Mouse (Mus musculus): Measurements from ENCODE around the gene Ext2. TPM values are rescaled to one million over a fixed set of nuclear protein-coding genes. Genes with fewer than 3 reads are reported as not detected.

Ext2 gene
- polyA plus RNA-seq, 1 experiment from 2014 or later, result 68.3 TPM

GRCm38 (mm10) chr2:93729585-93729984 lies 92.8 kb downstream of the Ext2 start:
- Histone ChIP-seq H3K4me3 (no peak overlapping the region), H3K36me3 (peaks cover 21% of the 10 kb centered on the region), H3K4me1 (peaks cover 16% of the 10 kb centered on the region), H3K27ac (replicated peaks) (no peak overlapping the region), H3K9ac (no peak overlapping the region), H3K9me3 (no peaks in the 10 kb centered on the region), H3K27me3 (replicated peaks) (no peaks in the 10 kb centered on the region), H3K4me2 (no peak overlapping the region)
- ATAC-seq (ENCODE audit: extremely low read depth, insufficient number of reproducible peaks, low FRiP score, low TSS enrichment), result no peak
- WGBS, result 46% methylated on average over 11 of the region's 11 CpGs

- H3K9ac ChIP-seq, result no peak overlapping the region
- H3K4me2 ChIP-seq, result no peak overlapping the region
- no peaks in the 10 kb centered on the region for H3K9me3 ChIP-seq
- ATAC-seq (ENCODE audit: extremely low read depth, insufficient number of reproducible peaks, low FRiP score, low TSS enrichment), result no peak
- H3K27me3 ChIP-seq (replicated peaks), result no peaks in the 10 kb centered on the region
- H3K4me3 ChIP-seq, result no peak overlapping the region
- peaks cover 4% of the 10 kb centered on the region; the same call in 1 of the 2 replicates for H3K4me1 ChIP-seq
- H3K27ac ChIP-seq (replicated peaks), result no peak overlapping the region
- peaks cover 8% of the 10 kb centered on the region for H3K36me3 ChIP-seq
- WGBS, result 83% methylated on average over 2 of the region's 2 CpGs
These were observed 99.1 kb downstream of the Ext2 start for GRCm38 (mm10) chr2:93723138-93723744.

GRCm38 (mm10) chr2:93720956-93721355 lies 101.4 kb downstream of the Ext2 start:
- no peak overlapping the region for H3K4me3 ChIP-seq
- no peak overlapping the region for H3K9ac ChIP-seq
- no peak for ATAC-seq (ENCODE audit: extremely low read depth, insufficient number of reproducible peaks, low FRiP score, low TSS enrichment)
- H3K9me3 ChIP-seq, result no peaks in the 10 kb centered on the region
- H3K36me3 ChIP-seq, result peaks cover 8% of the 10 kb centered on the region
- H3K4me2 ChIP-seq, result no peak overlapping the region
- WGBS, result 88% methylated on average over 1 of the region's 1 CpGs
- no peaks in the 10 kb centered on the region for H3K27me3 ChIP-seq (replicated peaks)
- no peak overlapping the region for H3K27ac ChIP-seq (replicated peaks)
- peaks cover 27% of the 10 kb centered on the region for H3K4me1 ChIP-seq

GRCm38 (mm10) chr2:93719792-93720675 lies 102.3 kb downstream of the Ext2 start:
- H3K4me3 ChIP-seq, result no peak overlapping the region
- H3K4me2 ChIP-seq, result no peak overlapping the region
- WGBS, result 73% methylated on average over 9 of the region's 9 CpGs
- H3K27ac ChIP-seq (replicated peaks), result no peak overlapping the region
- H3K27me3 ChIP-seq (replicated peaks), result no peaks in the 10 kb centered on the region
- no peak for ATAC-seq (ENCODE audit: extremely low read depth, insufficient number of reproducible peaks, low FRiP score, low TSS enrichment)
- H3K4me1 ChIP-seq, result peaks cover 33% of the 10 kb centered on the region
- peaks cover 4% of the 10 kb centered on the region; the same call in 1 of the 2 replicates for H3K36me3 ChIP-seq
- H3K9me3 ChIP-seq, result no peaks in the 10 kb centered on the region
- no peak overlapping the region for H3K9ac ChIP-seq

- Histone ChIP-seq H3K27me3 (replicated peaks) (no peaks in the 10 kb centered on the region), H3K9me3 (no peaks in the 10 kb centered on the region), H3K4me2 (no peak overlapping the region), H3K4me3 (no peak overlapping the region), H3K9ac (no peak overlapping the region), H3K27ac (replicated peaks) (no peak overlapping the region), H3K36me3 (peaks cover 7% of the 10 kb centered on the region), H3K4me1 (peaks cover 29% of the 10 kb centered on the region)
- ATAC-seq (ENCODE audit: extremely low read depth, insufficient number of reproducible peaks, low FRiP score, low TSS enrichment), result no peak
These were observed 109.1 kb downstream of the Ext2 start for GRCm38 (mm10) chr2:93713267-93713666.

- H3K9ac ChIP-seq, result no peak overlapping the region
- H3K27me3 ChIP-seq (replicated peaks), result no peaks in the 10 kb centered on the region
- H3K4me3 ChIP-seq, result no peak overlapping the region
- H3K9me3 ChIP-seq, result no peaks in the 10 kb centered on the region
- 77% methylated on average over 3 of the region's 3 CpGs for WGBS
- H3K27ac ChIP-seq (replicated peaks), result no peak overlapping the region
- H3K4me2 ChIP-seq, result no peak overlapping the region
- ATAC-seq (ENCODE audit: extremely low read depth, insufficient number of reproducible peaks, low FRiP score, low TSS enrichment), result no peak
- peaks cover 7% of the 10 kb centered on the region for H3K36me3 ChIP-seq
- peaks cover 11% of the 10 kb centered on the region for H3K4me1 ChIP-seq
These were observed 110.9 kb downstream of the Ext2 start for GRCm38 (mm10) chr2:93711460-93711859.

GRCm38 (mm10) chr2:93709696-93710095 lies 112.7 kb downstream of the Ext2 start:
- H3K4me1 ChIP-seq, result peaks cover 5% of the 10 kb centered on the region
- WGBS, result 73% methylated on average over 3 of the region's 3 CpGs
- ATAC-seq (ENCODE audit: extremely low read depth, insufficient number of reproducible peaks, low FRiP score, low TSS enrichment), result no peak
- no peak overlapping the region for H3K27ac ChIP-seq (replicated peaks)
- H3K4me3 ChIP-seq, result no peak overlapping the region
- no peaks in the 10 kb centered on the region for H3K9me3 ChIP-seq
- no peaks in the 10 kb centered on the region for H3K27me3 ChIP-seq (replicated peaks)
- H3K9ac ChIP-seq, result no peak overlapping the region
- H3K36me3 ChIP-seq, result peaks cover 9% of the 10 kb centered on the region
- H3K4me2 ChIP-seq, result no peak overlapping the region

- Histone ChIP-seq H3K4me2 (no peak overlapping the region), H3K9ac (no peak overlapping the region), H3K27ac (replicated peaks) (no peak overlapping the region), H3K4me1 (peaks cover 5% of the 10 kb centered on the region), H3K9me3 (no peaks in the 10 kb centered on the region), H3K36me3 (peaks cover 7% of the 10 kb centered on the region; the same call in 1 of the 2 replicates), H3K27me3 (replicated peaks) (no peaks in the 10 kb centered on the region), H3K4me3 (no peak overlapping the region)
- 89% methylated on average over 6 of the region's 6 CpGs for WGBS
- ATAC-seq (ENCODE audit: extremely low read depth, insufficient number of reproducible peaks, low FRiP score, low TSS enrichment), result no peak
These were observed 113.1 kb downstream of the Ext2 start for GRCm38 (mm10) chr2:93709241-93709640.

- H3K9ac ChIP-seq, result no peak overlapping the region
- 84% methylated on average over 3 of the region's 3 CpGs for WGBS
- no peak overlapping the region for H3K27ac ChIP-seq (replicated peaks)
- H3K4me3 ChIP-seq, result no peak overlapping the region
- no peak for ATAC-seq (ENCODE audit: extremely low read depth, insufficient number of reproducible peaks, low FRiP score, low TSS enrichment)
- H3K4me2 ChIP-seq, result no peak overlapping the region
- no peaks in the 10 kb centered on the region for H3K27me3 ChIP-seq (replicated peaks)
- H3K36me3 ChIP-seq, result peaks cover 25% of the 10 kb centered on the region
- no peaks in the 10 kb centered on the region for H3K9me3 ChIP-seq
- H3K4me1 ChIP-seq, result peaks cover 8% of the 10 kb centered on the region
These were observed 115.5 kb downstream of the Ext2 start for GRCm38 (mm10) chr2:93706825-93707224.

- 87% methylated on average over 2 of the region's 2 CpGs for WGBS
- Histone ChIP-seq H3K4me2 (no peak overlapping the region), H3K9ac (no peak overlapping the region), H3K27me3 (replicated peaks) (no peaks in the 10 kb centered on the region), H3K4me1 (peaks cover 8% of the 10 kb centered on the region), H3K9me3 (no peaks in the 10 kb centered on the region), H3K4me3 (no peak overlapping the region), H3K27ac (replicated peaks) (no peak overlapping the region), H3K36me3 (peaks cover 25% of the 10 kb centered on the region)
- ATAC-seq (ENCODE audit: extremely low read depth, insufficient number of reproducible peaks, low FRiP score, low TSS enrichment), result no peak
These were observed 116.0 kb downstream of the Ext2 start for GRCm38 (mm10) chr2:93706407-93706806.

- peaks cover 33% of the 10 kb centered on the region for H3K36me3 ChIP-seq
- H3K4me1 ChIP-seq, result peaks cover 12% of the 10 kb centered on the region
- no peak overlapping the region for H3K9ac ChIP-seq
- ATAC-seq (ENCODE audit: extremely low read depth, insufficient number of reproducible peaks, low FRiP score, low TSS enrichment), result no peak
- H3K27me3 ChIP-seq (replicated peaks), result no peaks in the 10 kb centered on the region
- WGBS, result 83% methylated on average over 4 of the region's 4 CpGs
- no peak overlapping the region for H3K4me2 ChIP-seq
- H3K4me3 ChIP-seq, result no peak overlapping the region
- H3K9me3 ChIP-seq, result no peaks in the 10 kb centered on the region
- H3K27ac ChIP-seq (replicated peaks), result no peak overlapping the region
These were observed 118.2 kb downstream of the Ext2 start for GRCm38 (mm10) chr2:93704195-93704594.

All from heart, embryonic 13.5 days (tissue).